In genomic region chr10:81168521-81169244, GRCm38 (mm10) we compare ENCODE assay signal across 7 mouse cellular contexts. TPM values are rescaled to one million over a fixed set of nuclear protein-coding genes. Genes with fewer than 3 reads are reported as not detected.
DNase-seq lines count a peak whose midpoint lies in the region; ATAC-seq and TF ChIP-seq lines count a peak whose summit lies in the region.

No protein-coding gene starts in this region.

- peaks cover 15% of the 10 kb centered on the region for H3K4me1 ChIP-seq in limb, embryonic 14.5 days (ENCODE audit: control insufficient read depth, insufficient read depth, low read length)
- peaks cover 39% of the 10 kb centered on the region for H3K4me1 ChIP-seq in midbrain, embryonic 15.5 days

- H3K4me2 ChIP-seq in limb, embryonic 14.5 days (replicated peaks; ENCODE audit: low read depth, low read length, severe bottlenecking) = peak overlapping the region; percentile 78
- H3K4me2 ChIP-seq in midbrain, embryonic 15.5 days = peak overlapping the region; percentile 71

- no peaks in the 10 kb centered on the region for H3K9me3 ChIP-seq in limb, embryonic 14.5 days (ENCODE audit: control insufficient read depth, low read length)
- no peaks in the 10 kb centered on the region for H3K9me3 ChIP-seq in midbrain, embryonic 15.5 days

- DNase-seq in adrenal gland, postnatal 10 days = peak; percentile 89
- peak; percentile 70 for DNase-seq in embryo, embryonic 11.5 days (ENCODE audit: low read depth, low spot score)
- peak; percentile 99 for DNase-seq in heart, adult 11 months
- peak; percentile 89 for DNase-seq in kidney, adult 11 months
- DNase-seq in limb, embryonic 14.5 days (ENCODE audit: low spot score) = peak; percentile 88
- DNase-seq in spleen, postnatal 10 days (ENCODE audit: low spot score in 2 of 2) = peak; percentile 79 to 92

- ATAC-seq in limb, embryonic 14.5 days (ENCODE audit: low FRiP score, low read depth) = 0 out of 2 replicates have a peak, but pooled peaks have one; percentile 24
- peak; percentile 25; the same call in 1 of the 2 replicates for ATAC-seq in midbrain, embryonic 15.5 days (replicated peaks)

- peak overlapping the region; percentile 73 for H3K27ac ChIP-seq in limb, embryonic 14.5 days (replicated peaks; ENCODE audit: low read depth, low read length)
- H3K27ac ChIP-seq in midbrain, embryonic 15.5 days = peak overlapping the region; percentile 74

- H3K4me3 ChIP-seq in limb, embryonic 14.5 days (replicated peaks; ENCODE audit: low read length) = peak overlapping the region; percentile 93
- H3K4me3 ChIP-seq in midbrain, embryonic 15.5 days = peak overlapping the region; percentile 70

- H3K9ac ChIP-seq in limb, embryonic 14.5 days (ENCODE audit: low read depth, low read length, severe bottlenecking) = peak overlapping the region; percentile 41
- H3K9ac ChIP-seq in midbrain, embryonic 15.5 days = peak overlapping the region; percentile 51

- H3K27me3 ChIP-seq in limb, embryonic 14.5 days (ENCODE audit: control insufficient read depth, insufficient read depth, low read length) = no peaks in the 10 kb centered on the region
- no peaks in the 10 kb centered on the region for H3K27me3 ChIP-seq in midbrain, embryonic 15.5 days (replicated peaks)

- peaks cover 16% of the 10 kb centered on the region for H3K36me3 ChIP-seq in limb, embryonic 14.5 days (ENCODE audit: control insufficient read depth, insufficient read depth, low read length)
- H3K36me3 ChIP-seq in midbrain, embryonic 15.5 days (replicated peaks) = no peaks in the 10 kb centered on the region

- TF ChIP-seq POLR2A in limb, embryonic 14.5 days (IDR thresholded peaks at IDR 0.05; ENCODE audit: borderline replicate concordance, extremely low read depth, insufficient read depth, insufficient read length) = no peak

- WGBS in limb, embryonic 14.5 days = 2% methylated on average over 28 of the region's 29 CpGs
- WGBS in midbrain, embryonic 15.5 days = 2% methylated on average over 29 of the region's 29 CpGs

RNA-seq across cellular contexts. Expression of gene Pias4, which starts 1.0 kb away (rescaled TPM):
- total RNA-seq in adrenal gland, postnatal 10 days (2021) = 10 to 100 TPM; 25.8 to 26.5 TPM
- 35.1 and 49.4 TPM in 2 replicates for polyA plus RNA-seq in limb, embryonic 14.5 days (2012; rRNA removed)
- polyA plus RNA-seq in limb, embryonic 14.5 days (2014; fragmentation: Nextera tagmentation; extraction: Ambion mirVana) = 40.4 and 44.2 TPM in 2 replicates
- polyA plus RNA-seq in midbrain, embryonic 15.5 days (2015; fragmentation: Nextera tagmentation; extraction: Ambion mirVana) = 59.2 and 66.3 TPM in 2 replicates

RNA-seq across cellular contexts. Expression of gene Eef2, which starts 7.7 kb away (rescaled TPM):
- total RNA-seq in adrenal gland, postnatal 10 days (2021) = 1,000 to 10,000 TPM; 1,466 to 1,521 TPM
- polyA plus RNA-seq in limb, embryonic 14.5 days (2012; rRNA removed) = 1,329 and 1,559 TPM in 2 replicates
- polyA plus RNA-seq in limb, embryonic 14.5 days (2014; fragmentation: Nextera tagmentation; extraction: Ambion mirVana) = 544 and 581 TPM in 2 replicates
- 588 and 606 TPM in 2 replicates for polyA plus RNA-seq in midbrain, embryonic 15.5 days (2015; fragmentation: Nextera tagmentation; extraction: Ambion mirVana)

RNA-seq across cellular contexts. Expression of gene Dapk3, which starts 14.1 kb away (rescaled TPM):
- 10 to 100 TPM; 55.3 to 55.6 TPM for total RNA-seq in adrenal gland, postnatal 10 days (2021)
- 73.0 and 81.8 TPM in 2 replicates for polyA plus RNA-seq in limb, embryonic 14.5 days (2012; rRNA removed)
- polyA plus RNA-seq in limb, embryonic 14.5 days (2014; fragmentation: Nextera tagmentation; extraction: Ambion mirVana) = 57.7 and 60.9 TPM in 2 replicates
- 66.3 and 67.3 TPM in 2 replicates for polyA plus RNA-seq in midbrain, embryonic 15.5 days (2015; fragmentation: Nextera tagmentation; extraction: Ambion mirVana)

RNA-seq across cellular contexts. Expression of gene 4930442H23Rik, which starts 15.0 kb away (rescaled TPM):
- not detected for total RNA-seq in adrenal gland, postnatal 10 days (2021)
- not detected in 2 replicates for polyA plus RNA-seq in limb, embryonic 14.5 days (2012; rRNA removed)
- polyA plus RNA-seq in limb, embryonic 14.5 days (2014; fragmentation: Nextera tagmentation; extraction: Ambion mirVana) = not detected in 2 replicates
- polyA plus RNA-seq in midbrain, embryonic 15.5 days (2015; fragmentation: Nextera tagmentation; extraction: Ambion mirVana) = not detected in 2 replicates

RNA-seq across cellular contexts. Expression of gene Nmrk2, which starts 33.2 kb away (rescaled TPM):
- 1 to 10 TPM in 1 of 2 experiments, under 1 TPM in 1; 0.15 to 4.9 TPM for total RNA-seq in adrenal gland, postnatal 10 days (2021)
- polyA plus RNA-seq in limb, embryonic 14.5 days (2012; rRNA removed) = 0.31 and 0.43 TPM in 2 replicates
- 0.64 and 0.87 TPM in 2 replicates for polyA plus RNA-seq in limb, embryonic 14.5 days (2014; fragmentation: Nextera tagmentation; extraction: Ambion mirVana)
- 0.14 TPM in 1 of 2 replicates, not detected in the other for polyA plus RNA-seq in midbrain, embryonic 15.5 days (2015; fragmentation: Nextera tagmentation; extraction: Ambion mirVana)

Comparison
In these comparisons a context has a peak if more than half of its experiments do, and no peak if none do; other contexts are left out.
1. Peak in every context shown above with its lines: DNase-seq, ATAC-seq, H3K4me3 ChIP-seq and H3K27ac ChIP-seq.